Mouse (Mus musculus) bone marrow, adult 2 months (tissue): ENCODE results near the gene Spata13. TPM values are rescaled to one million over a fixed set of nuclear protein-coding genes. Genes with fewer than 3 reads are reported as not detected.

Experiments
- H3K27ac ChIP-seq: fragments of 200-500 bp; 2 replicates; pipeline ENCODE4 v1.5.1; 2012; ENCODE audit warnings: low read depth, mild to moderate bottlenecking, control low read depth, inconsistent platforms, low read length; ENCODE audit not compliant: control insufficient read depth, poor library complexity, insufficient read depth
- H3K4me1 ChIP-seq: fragments of 200-500 bp; 2 replicates; pipeline ENCODE4 v1.6.1; 2011; ENCODE audit warnings: low read length; ENCODE audit not compliant: control insufficient read depth, insufficient read depth
- H3K4me3 ChIP-seq: fragments of 200-500 bp; replicated peaks from 2 replicates; pipeline ENCODE3; 2011; ENCODE audit warnings: mild to moderate bottlenecking, low read depth, low read length, control low read depth; ENCODE audit not compliant: control insufficient read depth
- CTCF ChIP-seq: fragments of 200-500 bp; IDR thresholded peaks from 2 replicates; pipeline ENCODE4 v1.5.1; 2011; ENCODE audit warnings: low read length, control low read depth; ENCODE audit not compliant: control insufficient read depth, insufficient read depth
- POLR2A ChIP-seq: fragments of 200-500 bp; IDR thresholded peaks from 2 replicates; pipeline ENCODE4 v1.6.1; 2011; ENCODE audit warnings: low read depth, mild to moderate bottlenecking, control low read depth, low read length, borderline replicate concordance; ENCODE audit not compliant: control insufficient read depth
- WGBS: fragments of 180-500 bp; shearing (Covaris S2); methylation state at CpG from one replicate; pipeline ENCODE4 v1.1.7; 2018; 5-methylcytosine and 5-hydroxymethylcytosine counted together
- polyA plus RNA-seq: library from polyadenylated mRNA; stranded (reverse); fragments of >200 nt; gene quantifications from 2 replicates; pipeline ENCODE4 v1.2.4, GENCODE M21; 2011; ENCODE audit warnings: low replicate concordance; ENCODE audit not compliant: missing spikeins, insufficient read depth, insufficient read length

The Spata13 gene
- polyA plus RNA-seq = 11.6 and 14.4 TPM in 2 replicates

- Histone ChIP-seq H3K4me1 (no peaks in the 10 kb centered on the region; the same call in 1 of the 2 replicates), H3K27ac (peak within 1 kb of the TSS; percentile 15; the same call in 1 of the 2 replicates), H3K4me3 (peak within 1 kb of the TSS; percentile 63)
- under 1% methylated on average over 50 of the region's 50 CpGs for WGBS
- TF ChIP-seq POLR2A (peak; percentile 38; the same call in 1 of the 2 replicates), CTCF (no peak)
These were observed at the start of gene Spata13 for GRCm38 (mm10) chr14:60633961-60634864. Spata13 (plus strand) TSS chr14:60634001.

GRCm38 (mm10) chr14:60586687-60587453, 46.9 kb upstream of the Spata13 start:
- TF ChIP-seq POLR2A (no peak), CTCF (no peak)
- no peak overlapping the region for H3K27ac ChIP-seq

GRCm38 (mm10) chr14:60589001-60589400, 44.8 kb upstream of the Spata13 start:
- Histone ChIP-seq H3K4me3 (no peak overlapping the region), H3K27ac (no peak overlapping the region), H3K4me1 (no peaks in the 10 kb centered on the region)
- no peak for TF ChIP-seq POLR2A
- TF ChIP-seq CTCF = no peak
- WGBS = 52% methylated on average over 2 of the region's 2 CpGs

More at GRCm38 (mm10) chr14:60586687-60587453, 46.9 kb upstream of the Spata13 start:
- WGBS = 72% methylated on average over 15 of the region's 15 CpGs
- Histone ChIP-seq H3K4me3 (no peak overlapping the region), H3K4me1 (no peaks in the 10 kb centered on the region)

GRCm38 (mm10) chr14:60592339-60592738, 41.5 kb upstream of the Spata13 start:
- no peak overlapping the region for H3K4me3 ChIP-seq
- TF ChIP-seq CTCF (no peak), POLR2A (no peak)
- H3K4me1 ChIP-seq = no peaks in the 10 kb centered on the region
- WGBS = 6% methylated on average over 5 of the region's 5 CpGs
- H3K27ac ChIP-seq = no peak overlapping the region

- Histone ChIP-seq H3K4me3 (no peak overlapping the region), H3K27ac (no peak overlapping the region), H3K4me1 (no peaks in the 10 kb centered on the region)
- 5% methylated on average over 7 of the region's 7 CpGs for WGBS
- TF ChIP-seq CTCF = no peak
These were observed 41.0 kb upstream of the Spata13 start for GRCm38 (mm10) chr14:60592822-60593221.

- no peaks in the 10 kb centered on the region for H3K4me1 ChIP-seq
- H3K27ac ChIP-seq = no peak overlapping the region
- no peak overlapping the region for H3K4me3 ChIP-seq
- TF ChIP-seq CTCF = no peak
- TF ChIP-seq POLR2A = no peak
- 50% methylated on average over 4 of the region's 4 CpGs for WGBS
These were observed 36.2 kb upstream of the Spata13 start for GRCm38 (mm10) chr14:60597571-60597970.

GRCm38 (mm10) chr14:60599044-60599443, 34.8 kb upstream of the Spata13 start:
- WGBS = 33% methylated on average over 2 of the region's 2 CpGs

GRCm38 (mm10) chr14:60605564-60605963, 28.2 kb upstream of the Spata13 start:
- TF ChIP-seq POLR2A (no peak), CTCF (no peak)
- H3K4me3 ChIP-seq = no peak overlapping the region
- H3K4me1 ChIP-seq = no peaks in the 10 kb centered on the region
- no peak overlapping the region for H3K27ac ChIP-seq
- 90% methylated on average over 2 of the region's 2 CpGs for WGBS

More at GRCm38 (mm10) chr14:60599044-60599443, 34.8 kb upstream of the Spata13 start:
- no peaks in the 10 kb centered on the region for H3K4me1 ChIP-seq
- TF ChIP-seq CTCF (no peak), POLR2A (no peak)
- H3K4me3 ChIP-seq = no peak overlapping the region
- H3K27ac ChIP-seq = no peak overlapping the region
